Mouse (Mus musculus) liver, embryonic 16.5 days (tissue): ENCODE measurements at regions not wholly inside any gene's neighbourhood (a gene's known extent, or its start where the extent isn't known, plus 50 kb on each side); places are given as distances from the start of the nearest gene placed in this dataset.

ENCODE experiments used
- ATAC-seq: fragments of 200-750 bp; cut with Nextera tagmentation; 2 replicates; pipeline ENCODE4 v1.8.0; 2017; ENCODE audit warnings: low read depth, mild to moderate bottlenecking, moderate number of reproducible peaks, moderate library complexity
- H3K27ac ChIP-seq: fragments of 300-500 bp; sonication (generic); 2 replicates; pipeline ENCODE4 v1.5.1; 2014; ENCODE audit warnings: mild to moderate bottlenecking, low read length
- H3K27me3 ChIP-seq: fragments of 300-500 bp; sonication (generic); 2 replicates; pipeline ENCODE4 v1.6.1; 2014; ENCODE audit warnings: low read depth, low read length, mixed read lengths; ENCODE audit not compliant: control insufficient read depth, insufficient read depth
- H3K36me3 ChIP-seq: fragments of 300-500 bp; sonication (generic); 2 replicates; pipeline ENCODE4 v1.6.1; 2014; ENCODE audit warnings: mild to moderate bottlenecking; ENCODE audit not compliant: control insufficient read depth, insufficient read depth
- H3K4me1 ChIP-seq: fragments of 300-500 bp; sonication (generic); 2 replicates; pipeline ENCODE4 v1.6.1; 2014; ENCODE audit warnings: low read depth, low read length, mixed read lengths; ENCODE audit not compliant: control insufficient read depth
- H3K4me2 ChIP-seq: fragments of 300-500 bp; sonication (generic); 2 replicates; pipeline ENCODE4 v1.6.1; 2014; ENCODE audit warnings: low read depth, low read length, mixed read lengths
- H3K4me3 ChIP-seq: fragments of 300-500 bp; sonication (generic); 2 replicates; pipeline ENCODE4 v1.5.1; 2014; ENCODE audit warnings: low read depth, mild to moderate bottlenecking, low read length
- H3K9ac ChIP-seq: fragments of 300-500 bp; sonication (generic); 2 replicates; pipeline ENCODE4 v1.6.1; 2014; ENCODE audit warnings: low read depth, low read length
- H3K9me3 ChIP-seq: fragments of 300-500 bp; sonication (generic); replicated peaks from 2 replicates; pipeline ENCODE4 v1.6.1; 2016; ENCODE audit warnings: low read length; ENCODE audit not compliant: control insufficient read depth
- WGBS: fragments of 180-500 bp; shearing (Covaris S2); extraction: QIAGEN DNeasy Blood & Tissue Kit; methylation state at CpG from one replicate; pipeline ENCODE4 v1.1.7; 2014; ENCODE audit not compliant: insufficient replicate concordance; 5-methylcytosine and 5-hydroxymethylcytosine counted together

DNA sequence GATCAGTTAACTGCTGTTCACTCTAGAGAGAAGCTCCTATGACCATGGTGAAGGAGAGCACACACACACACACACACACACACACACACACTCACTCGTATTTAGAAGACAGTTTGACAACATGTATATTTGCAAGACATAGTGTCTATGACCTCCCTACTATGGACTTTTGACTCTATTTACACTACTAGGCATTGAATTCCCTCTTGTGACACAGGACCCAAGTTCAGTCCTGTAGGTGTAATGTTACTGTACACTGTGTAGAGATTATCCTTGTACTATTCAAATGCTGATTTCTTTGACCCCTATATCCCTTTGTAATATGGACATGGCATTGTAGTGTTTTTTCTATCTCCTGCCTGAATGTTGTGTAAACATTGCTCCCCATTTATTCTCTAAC, 76.2 kb upstream of the Adcy1 start:
- Histone ChIP-seq H3K36me3 (no peaks in the 10 kb centered on the region), H3K4me3 (no peak overlapping the region), H3K9ac (no peak overlapping the region), H3K27ac (no peak overlapping the region), H3K27me3 (no peaks in the 10 kb centered on the region), H3K4me1 (no peaks in the 10 kb centered on the region), H3K4me2 (no peak overlapping the region), H3K9me3 (no peaks in the 10 kb centered on the region)
- WGBS: 31% methylated on average over 1 of the region's 1 CpGs
- peak; percentile 80 for ATAC-seq

DNA sequence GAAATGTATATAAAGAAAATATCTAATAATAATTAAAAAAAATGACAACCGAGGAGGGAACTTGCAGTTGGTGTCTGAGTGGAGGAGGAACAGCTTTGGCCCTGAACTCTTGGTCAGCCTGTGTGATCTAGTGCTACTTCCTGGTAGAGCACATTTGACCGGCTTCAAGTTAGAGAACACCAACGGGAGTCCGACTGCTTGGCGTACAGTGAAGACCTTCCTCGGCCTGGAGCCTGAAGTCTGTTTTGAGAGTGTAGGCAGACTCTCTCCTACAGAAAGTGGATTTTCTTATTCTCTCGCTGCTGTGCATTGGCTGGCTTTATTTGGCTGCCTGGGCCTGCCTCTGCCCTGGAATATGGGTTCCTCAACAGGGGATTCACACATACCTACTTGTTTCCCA, 81.2 kb upstream of the Adcy1 start:
- Histone ChIP-seq H3K9ac (no peak overlapping the region), H3K27me3 (no peaks in the 10 kb centered on the region), H3K4me1 (no peaks in the 10 kb centered on the region), H3K36me3 (no peaks in the 10 kb centered on the region), H3K4me3 (no peak overlapping the region), H3K4me2 (no peak overlapping the region), H3K27ac (no peak overlapping the region), H3K9me3 (no peaks in the 10 kb centered on the region)
- no peak for ATAC-seq
- WGBS: 76% methylated on average over 7 of the region's 7 CpGs

DNA sequence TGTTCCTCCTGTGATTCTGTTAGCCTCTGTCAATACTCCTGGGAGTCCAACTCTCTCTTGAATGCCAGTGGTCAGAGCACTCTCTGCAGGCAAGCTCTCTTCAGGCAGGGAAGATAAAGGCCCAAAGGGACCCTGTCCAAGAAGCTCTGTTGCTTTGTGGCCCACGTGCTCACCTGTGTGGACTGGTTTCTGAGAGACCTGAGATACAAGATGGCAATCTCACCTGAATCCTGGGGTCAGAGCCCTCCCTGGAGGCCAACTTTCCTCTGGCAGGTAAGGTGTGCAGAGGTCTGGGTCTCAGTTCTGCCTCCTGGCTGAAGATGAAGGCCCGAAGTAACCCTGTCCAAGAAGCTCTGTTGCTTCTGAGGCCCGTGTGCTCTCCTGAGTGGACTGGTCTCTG, 83.6 kb upstream of the Adcy1 start:
- H3K27me3 ChIP-seq: no peaks in the 10 kb centered on the region
- no peak overlapping the region for H3K4me2 ChIP-seq
- no peaks in the 10 kb centered on the region for H3K4me1 ChIP-seq
- no peaks in the 10 kb centered on the region for H3K9me3 ChIP-seq
- 57% methylated on average over 3 of the region's 3 CpGs for WGBS
- no peak overlapping the region for H3K27ac ChIP-seq
- H3K9ac ChIP-seq: no peak overlapping the region
- H3K4me3 ChIP-seq: no peak overlapping the region
- no peaks in the 10 kb centered on the region for H3K36me3 ChIP-seq
- ATAC-seq: no peak

DNA sequence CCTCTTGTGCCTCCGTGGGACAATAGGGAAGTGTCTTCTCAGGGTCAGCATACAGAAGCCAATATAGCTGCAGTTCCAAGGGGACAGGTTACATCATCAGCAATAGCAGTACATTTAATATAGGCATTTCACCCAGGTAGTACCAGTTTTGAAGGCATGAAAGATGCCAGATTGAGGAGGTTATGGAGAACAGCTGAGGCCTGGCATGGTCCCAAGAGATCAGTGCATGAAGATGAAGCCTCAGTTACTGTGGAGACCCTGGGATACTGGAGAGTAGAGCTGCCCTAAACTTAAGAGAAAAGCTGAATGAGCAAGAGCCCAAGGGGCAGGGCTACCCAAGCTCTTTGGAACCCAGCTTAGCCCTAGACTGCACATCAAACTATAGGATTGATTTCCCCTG, 94.1 kb upstream of the Adcy1 start:
- 46% methylated on average over 1 of the region's 1 CpGs for WGBS
- no peaks in the 10 kb centered on the region for H3K36me3 ChIP-seq
- H3K9me3 ChIP-seq: no peaks in the 10 kb centered on the region
- no peak overlapping the region for H3K4me3 ChIP-seq
- H3K4me2 ChIP-seq: no peak overlapping the region
- no peaks in the 10 kb centered on the region for H3K4me1 ChIP-seq
- no peaks in the 10 kb centered on the region for H3K27me3 ChIP-seq
- ATAC-seq: no peak
- H3K27ac ChIP-seq: no peak overlapping the region
- H3K9ac ChIP-seq: no peak overlapping the region

DNA sequence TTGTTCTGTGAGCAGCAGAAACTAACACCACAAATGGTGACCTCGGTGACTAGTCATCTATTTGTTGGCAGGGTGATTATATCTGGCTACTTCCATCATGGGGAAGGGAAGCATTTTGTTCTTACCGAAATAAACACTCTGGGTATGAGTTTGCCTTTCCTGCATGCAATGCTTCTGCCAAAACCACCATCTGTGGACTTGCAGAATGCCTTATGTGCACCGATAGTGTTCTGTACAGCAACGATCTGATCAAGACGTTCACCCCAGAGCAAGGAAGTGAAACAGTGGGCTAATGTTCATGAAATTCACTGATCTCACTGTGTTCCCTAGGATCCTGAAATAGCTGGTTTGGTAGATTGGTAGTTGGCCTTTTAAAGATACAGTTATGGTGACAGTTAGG, 96.3 kb upstream of the Adcy1 start:
- Histone ChIP-seq H3K27ac (no peak overlapping the region), H3K9ac (no peak overlapping the region)

DNA sequence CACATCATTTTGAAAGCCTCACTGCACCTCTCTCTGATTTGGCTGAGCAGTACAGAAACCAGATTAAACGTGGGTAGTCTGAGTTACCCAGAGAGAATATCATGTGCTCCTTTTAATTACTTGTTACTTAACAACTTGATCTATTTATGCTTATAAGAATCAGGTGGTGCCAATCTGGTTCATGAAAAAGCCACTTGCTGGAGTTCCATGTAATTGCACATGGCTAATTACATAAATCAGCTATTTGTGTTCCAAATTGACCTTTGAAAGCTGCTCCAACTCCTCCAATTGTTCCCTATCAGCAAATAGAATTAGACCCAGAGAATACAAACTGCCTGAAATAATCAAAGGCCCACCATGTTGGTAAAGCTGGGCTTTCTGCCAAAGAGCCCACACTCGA, 98.8 kb upstream of the Adcy1 start:
- no peaks in the 10 kb centered on the region for H3K27me3 ChIP-seq
- H3K9me3 ChIP-seq: no peaks in the 10 kb centered on the region
- H3K4me1 ChIP-seq: no peaks in the 10 kb centered on the region
- H3K4me2 ChIP-seq: no peak overlapping the region
- no peak overlapping the region for H3K9ac ChIP-seq
- no peak for ATAC-seq
- WGBS: 31% methylated on average over 2 of the region's 2 CpGs
- H3K4me3 ChIP-seq: no peak overlapping the region
- H3K27ac ChIP-seq: no peak overlapping the region
- no peaks in the 10 kb centered on the region for H3K36me3 ChIP-seq

More for the DNA sequence above, 96.3 kb upstream of the Adcy1 start:
- H3K36me3 ChIP-seq: no peaks in the 10 kb centered on the region
- WGBS: 62% methylated on average over 5 of the region's 5 CpGs
- H3K27me3 ChIP-seq: no peaks in the 10 kb centered on the region
- no peak overlapping the region for H3K4me3 ChIP-seq
- no peak overlapping the region for H3K4me2 ChIP-seq
- no peaks in the 10 kb centered on the region for H3K4me1 ChIP-seq
- H3K9me3 ChIP-seq: no peaks in the 10 kb centered on the region
- no peak for ATAC-seq

DNA sequence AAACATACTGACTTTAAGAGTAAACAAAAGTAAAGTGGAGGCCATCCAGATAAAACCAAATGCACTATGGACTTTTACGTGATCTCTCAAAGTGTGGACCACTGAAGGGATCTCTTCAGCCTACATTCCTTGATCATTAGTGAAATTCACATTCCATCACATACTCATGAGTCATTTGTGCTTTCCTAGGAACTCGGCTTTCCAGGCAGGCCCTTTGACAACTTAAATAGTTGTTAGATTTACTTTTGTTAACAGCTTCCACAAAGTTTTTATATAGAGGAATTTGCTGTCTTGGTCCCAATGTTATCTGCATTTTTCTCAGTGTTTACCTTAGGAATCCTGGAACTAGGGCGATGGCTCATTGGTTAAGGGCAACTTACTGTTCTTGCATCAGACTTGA, 99.7 kb upstream of the Adcy1 start:
- WGBS: 51% methylated on average over 3 of the region's 3 CpGs
- H3K27me3 ChIP-seq: no peaks in the 10 kb centered on the region
- H3K4me3 ChIP-seq: no peak overlapping the region
- ATAC-seq: no peak
- H3K36me3 ChIP-seq: no peaks in the 10 kb centered on the region
- no peak overlapping the region for H3K9ac ChIP-seq
- no peaks in the 10 kb centered on the region for H3K4me1 ChIP-seq
- H3K4me2 ChIP-seq: no peak overlapping the region
- H3K27ac ChIP-seq: no peak overlapping the region
- no peaks in the 10 kb centered on the region for H3K9me3 ChIP-seq

DNA sequence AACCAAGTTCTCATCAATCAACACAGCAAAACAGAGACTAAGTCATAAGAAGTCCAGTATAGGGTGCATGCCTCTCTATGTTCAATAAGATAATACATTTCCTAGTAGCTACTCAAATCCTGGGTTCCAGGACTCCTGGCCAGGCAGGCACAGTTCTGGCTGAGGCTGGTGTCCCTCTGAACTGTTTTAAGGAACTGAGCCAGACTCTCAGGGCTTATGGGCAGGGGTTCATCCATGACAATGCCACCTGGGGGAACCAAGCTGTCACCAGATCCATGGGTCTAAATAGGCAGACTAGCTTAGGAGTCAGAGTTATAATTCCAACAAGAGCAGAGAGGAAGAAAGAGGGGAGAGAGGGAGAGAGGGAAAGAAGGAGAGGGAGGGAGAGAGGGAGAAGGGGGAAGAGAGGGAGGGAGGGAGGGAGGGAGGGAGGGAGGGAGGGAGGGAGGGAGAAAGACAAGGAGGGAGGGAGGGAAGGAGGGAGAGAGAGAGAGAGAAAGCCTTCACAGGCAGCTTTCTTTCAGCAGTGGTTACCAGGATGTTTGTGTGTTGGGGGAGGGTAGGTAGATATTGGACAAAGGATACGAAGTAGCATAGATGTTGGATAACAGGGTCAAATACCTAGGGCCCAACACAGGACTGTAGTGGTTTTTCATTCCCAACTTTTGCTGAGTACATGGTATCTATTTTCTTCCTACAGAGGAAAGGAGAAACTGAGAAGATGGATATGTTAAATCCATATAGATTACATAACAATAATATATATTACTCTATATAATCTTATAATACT, 100.3 kb upstream of the Adcy1 start:
- no peak for ATAC-seq
- WGBS: 36% methylated on average over 1 of the region's 1 CpGs
- no peak overlapping the region for H3K4me2 ChIP-seq
- H3K4me3 ChIP-seq: no peak overlapping the region
- no peaks in the 10 kb centered on the region for H3K27me3 ChIP-seq
- no peaks in the 10 kb centered on the region for H3K36me3 ChIP-seq
- no peak overlapping the region for H3K9ac ChIP-seq
- no peaks in the 10 kb centered on the region for H3K4me1 ChIP-seq
- H3K9me3 ChIP-seq: no peaks in the 10 kb centered on the region
- no peak overlapping the region for H3K27ac ChIP-seq

DNA sequence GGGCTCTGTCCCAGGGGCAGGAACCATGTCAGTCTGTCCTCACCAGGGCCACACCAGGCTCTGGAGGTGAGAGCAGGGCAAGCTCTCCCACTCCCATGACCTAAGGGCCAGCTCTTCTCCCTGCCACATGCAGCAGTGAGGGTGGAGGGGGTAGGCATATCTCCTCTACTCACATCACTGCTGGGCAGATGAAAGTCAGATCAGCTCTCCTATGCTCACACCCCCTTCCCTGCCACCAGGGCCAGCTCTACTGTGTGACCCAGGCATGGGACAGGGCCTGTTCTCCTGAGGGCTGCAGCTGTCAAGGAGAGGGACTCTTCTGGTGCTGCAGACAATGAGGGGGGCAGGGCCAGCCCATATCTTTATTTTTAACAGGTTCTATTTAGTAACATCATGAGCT, 101.0 kb upstream of the Adcy1 start:
- Histone ChIP-seq H3K4me3 (no peak overlapping the region), H3K4me1 (no peaks in the 10 kb centered on the region), H3K36me3 (no peaks in the 10 kb centered on the region), H3K4me2 (no peak overlapping the region), H3K27me3 (no peaks in the 10 kb centered on the region), H3K9me3 (no peaks in the 10 kb centered on the region), H3K9ac (no peak overlapping the region), H3K27ac (no peak overlapping the region)
- ATAC-seq: no peak
